Mouse (Mus musculus) kidney, postnatal 4 days (tissue): ENCODE measurements around the gene Dctn3.
A peak's percentile ranks its signal among the peaks of the same experiment; 100 is the strongest.
"Not testable (repeated sequence)": the region's sequence is repeated elsewhere in the genome, so short reads cannot be mapped to it uniquely, and the experiment has no call there.

Experiments
- DNase-seq, 2 experiments: peaks; one replicate each; pipeline ENCODE4 v3.0.0; 2021; ENCODE audit warnings: mixed read lengths in 2 of 2

Gene Dctn3

GRCm38 (mm10) chr4:41722918-41723351, at the start of gene Dctn3:
Gene Dctn3, minus strand, starts transcription at chr4:41723170.
- DNase-seq: peak; percentile 87 to 92

DNA sequence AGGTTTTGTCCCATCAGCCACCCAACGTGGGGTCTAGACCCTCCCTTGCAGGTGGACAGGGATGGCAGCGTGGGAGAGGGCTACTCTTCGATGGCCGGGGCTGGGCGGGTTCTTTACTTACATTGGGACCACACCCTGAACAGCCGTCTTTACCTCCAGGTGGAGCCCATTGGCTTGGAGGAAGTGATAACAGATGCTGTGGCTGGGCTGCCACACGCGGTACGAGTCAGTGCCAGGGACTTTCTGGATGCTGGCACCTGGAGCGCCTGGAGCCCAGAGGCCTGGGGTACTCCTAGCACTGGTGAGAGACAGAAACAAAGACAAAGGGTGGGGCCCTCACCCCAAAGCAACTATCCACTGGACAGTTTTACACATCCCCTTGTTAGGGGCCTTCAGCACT, 44.3 kb upstream of the Dctn3 start:
- not testable (repeated sequence) for DNase-seq

DNA sequence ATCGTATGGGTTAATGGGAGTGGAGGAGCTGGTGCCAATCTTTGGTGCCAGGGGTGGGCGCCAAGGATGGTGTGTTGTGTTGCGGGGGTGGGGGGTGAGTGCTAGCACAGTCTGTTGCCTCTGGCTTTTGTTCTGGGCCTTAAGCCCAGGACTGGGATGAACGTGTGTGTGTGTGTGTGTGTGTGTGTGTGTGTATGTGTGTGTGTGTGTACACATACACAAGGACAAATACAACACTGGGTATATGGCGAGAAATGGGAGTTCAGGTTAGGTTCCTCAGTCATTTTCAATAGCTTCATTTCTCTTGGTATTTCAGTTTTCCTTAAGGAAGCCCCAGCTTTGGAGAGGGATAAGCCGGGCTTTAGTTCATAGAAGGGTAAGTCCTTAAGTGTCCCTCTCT, 40.2 kb upstream of the Dctn3 start:
- not testable (repeated sequence) for DNase-seq

- peak; percentile 72 to 78 for DNase-seq
Measured at GRCm38 (mm10) chr4:41762688-41763114, 39.7 kb upstream of the Dctn3 start.

DNA sequence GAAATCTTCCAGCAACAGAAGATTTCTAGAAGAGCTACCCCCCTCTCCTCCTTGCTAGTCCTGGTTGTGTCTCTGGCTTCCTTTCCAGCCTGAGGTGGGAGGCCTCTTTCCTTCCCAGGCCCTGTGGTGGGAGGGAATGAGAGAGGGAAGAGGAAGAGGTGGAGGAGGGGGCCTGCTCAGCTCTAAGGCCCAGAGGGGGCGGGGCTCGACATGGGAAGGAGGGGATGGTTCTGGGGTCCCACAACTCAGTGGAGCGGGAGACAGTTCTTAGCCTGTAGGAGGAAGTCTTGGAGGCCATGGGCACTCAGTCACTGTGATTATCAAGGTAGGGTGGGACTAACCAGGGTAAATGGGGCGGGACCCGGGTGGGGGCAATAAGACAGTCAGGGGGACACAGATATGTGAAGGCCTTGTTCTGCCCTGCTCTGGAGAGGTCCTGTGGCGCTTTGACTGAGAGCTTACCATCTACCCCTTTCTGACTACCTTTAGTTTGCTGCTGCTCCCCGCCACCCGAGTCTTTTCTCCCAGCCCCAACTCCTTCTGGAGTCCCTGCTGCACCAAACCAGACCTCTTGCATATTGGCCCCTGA, 39.2 kb upstream of the Dctn3 start:
- peak; percentile 76 to 81 for DNase-seq

GRCm38 (mm10) chr4:41761680-41762079, 38.7 kb upstream of the Dctn3 start:
- DNase-seq: no peak

DNA sequence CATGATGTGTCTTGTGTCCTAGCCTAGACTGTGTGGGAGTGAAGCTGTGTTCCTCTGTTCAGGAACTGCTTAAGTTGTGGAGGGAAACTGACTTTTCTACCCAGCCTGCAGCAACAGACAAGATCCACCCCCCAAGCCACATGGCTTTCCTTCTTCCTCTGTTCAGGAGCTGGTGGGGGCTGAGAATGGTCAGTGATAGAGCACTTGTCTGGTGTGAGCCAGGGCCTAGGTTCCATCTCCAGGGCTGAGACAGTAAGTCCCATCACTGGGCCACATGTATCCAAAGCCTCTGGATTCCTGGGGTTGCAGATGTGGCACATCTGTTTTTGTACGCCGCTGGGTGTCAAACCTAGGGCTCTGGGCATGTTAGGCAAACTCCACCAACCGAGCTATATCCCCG, 37.9 kb upstream of the Dctn3 start:
- peak in 1 of 2 experiments; percentile 30 for DNase-seq

- DNase-seq: peak; percentile 94 to 96
Measured at GRCm38 (mm10) chr4:41760288-41760721, 37.3 kb upstream of the Dctn3 start.

- DNase-seq: peak in 1 of 2 experiments; percentile 37
Measured at GRCm38 (mm10) chr4:41759656-41760287, 36.8 kb upstream of the Dctn3 start.

GRCm38 (mm10) chr4:41759206-41759605, 36.2 kb upstream of the Dctn3 start:
- DNase-seq: peak; percentile 75 to 84

DNA sequence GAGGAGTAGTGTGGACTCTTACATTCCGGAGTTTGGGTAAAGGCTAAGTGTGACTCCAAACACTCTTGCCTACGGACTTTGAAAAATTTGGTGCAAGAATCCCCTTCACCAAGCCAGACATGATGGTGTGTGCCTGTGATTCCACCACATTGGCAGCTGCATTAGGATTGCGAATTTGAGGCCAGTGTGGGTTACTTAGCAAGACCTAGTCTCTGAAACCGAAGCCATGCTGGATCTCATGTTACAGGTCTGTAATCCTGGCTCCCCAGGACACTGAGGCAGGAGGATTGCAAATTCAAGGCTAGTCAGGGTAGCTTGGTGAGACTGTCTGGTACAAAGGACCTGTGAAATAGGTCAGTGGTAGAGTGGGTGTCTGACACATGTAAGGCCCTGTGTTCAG, 35.7 kb upstream of the Dctn3 start:
- no peak for DNase-seq

DNA sequence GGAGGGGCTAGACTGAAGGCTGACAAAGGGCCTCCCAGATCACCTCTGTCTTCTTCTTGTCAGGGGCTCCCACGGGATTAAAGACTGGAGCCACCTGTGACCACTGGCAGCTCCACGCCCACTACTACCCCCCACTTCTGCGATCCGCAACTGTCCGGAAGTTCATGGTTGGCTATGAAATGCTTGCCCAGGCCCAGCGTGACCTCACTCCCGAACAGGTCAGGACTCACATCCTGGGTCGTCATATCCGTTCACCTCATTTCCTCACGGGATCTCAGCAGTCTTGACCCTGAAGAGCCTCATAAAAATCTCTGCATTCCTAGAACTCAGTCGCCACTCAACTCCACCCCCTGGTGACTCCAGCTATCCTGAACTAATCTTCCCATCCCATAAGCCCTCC, 35.1 kb upstream of the Dctn3 start:
- peak in 1 of 2 experiments; percentile 57 for DNase-seq

GRCm38 (mm10) chr4:41757321-41757720, 34.4 kb upstream of the Dctn3 start:
- DNase-seq: peak in 1 of 2 experiments; percentile 21

DNA sequence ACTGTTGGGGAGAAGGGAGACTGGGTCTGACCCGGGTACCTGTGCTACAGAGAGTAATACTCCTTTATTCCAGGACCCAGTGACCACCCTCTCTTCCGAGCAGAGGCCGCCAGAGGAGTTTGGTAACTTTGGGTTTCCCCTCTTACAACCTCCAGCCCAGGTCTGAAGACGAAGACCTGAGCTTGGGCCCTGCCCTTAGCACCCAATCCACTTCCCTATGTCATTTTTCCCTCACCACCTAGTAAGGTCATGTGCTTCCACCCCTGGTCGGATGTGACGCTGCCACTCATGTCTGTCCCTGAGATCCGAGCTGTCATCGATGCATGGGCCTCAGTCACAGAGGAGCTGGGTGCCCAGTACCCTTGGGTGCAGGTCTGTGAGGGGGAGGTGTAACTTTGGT, 33.5 kb upstream of the Dctn3 start:
- DNase-seq: no peak

GRCm38 (mm10) chr4:41755338-41756305, 32.7 kb upstream of the Dctn3 start, which contains the start of gene Sigmar1:
Gene Sigmar1, minus strand, starts transcription at chr4:41756157.
- peak; percentile 90 to 94 for DNase-seq

- DNase-seq: no peak
Measured at GRCm38 (mm10) chr4:41754797-41755337, 31.9 kb upstream of the Dctn3 start, which contains the start of gene Galt. Gene Galt, plus strand, starts transcription at chr4:41755228.

DNA sequence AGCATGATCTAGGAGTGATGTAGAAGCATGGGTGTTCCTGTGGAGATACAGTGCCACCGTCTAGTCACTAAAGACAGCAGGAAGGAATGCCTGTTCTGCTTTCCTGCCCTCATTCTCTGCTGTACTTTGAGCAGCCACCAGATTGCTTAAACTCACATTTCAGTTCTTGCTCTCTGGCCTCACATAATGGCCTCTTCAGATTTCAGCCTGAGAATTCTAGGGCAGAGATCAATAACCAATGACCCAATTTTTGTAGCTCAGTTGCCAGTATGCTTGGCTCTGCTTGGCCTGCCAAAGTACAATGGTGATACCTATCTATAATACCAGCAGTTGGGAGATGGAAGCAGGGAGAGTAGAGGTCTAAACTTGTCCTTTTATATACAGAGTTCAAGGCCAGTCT, 22.1 kb upstream of the Dctn3 start:
- DNase-seq: no peak

- no peak for DNase-seq
Measured at GRCm38 (mm10) chr4:41744131-41744530, 21.2 kb upstream of the Dctn3 start.

GRCm38 (mm10) chr4:41741158-41741560, 18.2 kb upstream of the Dctn3 start:
- peak; percentile 90 to 95 for DNase-seq

DNA sequence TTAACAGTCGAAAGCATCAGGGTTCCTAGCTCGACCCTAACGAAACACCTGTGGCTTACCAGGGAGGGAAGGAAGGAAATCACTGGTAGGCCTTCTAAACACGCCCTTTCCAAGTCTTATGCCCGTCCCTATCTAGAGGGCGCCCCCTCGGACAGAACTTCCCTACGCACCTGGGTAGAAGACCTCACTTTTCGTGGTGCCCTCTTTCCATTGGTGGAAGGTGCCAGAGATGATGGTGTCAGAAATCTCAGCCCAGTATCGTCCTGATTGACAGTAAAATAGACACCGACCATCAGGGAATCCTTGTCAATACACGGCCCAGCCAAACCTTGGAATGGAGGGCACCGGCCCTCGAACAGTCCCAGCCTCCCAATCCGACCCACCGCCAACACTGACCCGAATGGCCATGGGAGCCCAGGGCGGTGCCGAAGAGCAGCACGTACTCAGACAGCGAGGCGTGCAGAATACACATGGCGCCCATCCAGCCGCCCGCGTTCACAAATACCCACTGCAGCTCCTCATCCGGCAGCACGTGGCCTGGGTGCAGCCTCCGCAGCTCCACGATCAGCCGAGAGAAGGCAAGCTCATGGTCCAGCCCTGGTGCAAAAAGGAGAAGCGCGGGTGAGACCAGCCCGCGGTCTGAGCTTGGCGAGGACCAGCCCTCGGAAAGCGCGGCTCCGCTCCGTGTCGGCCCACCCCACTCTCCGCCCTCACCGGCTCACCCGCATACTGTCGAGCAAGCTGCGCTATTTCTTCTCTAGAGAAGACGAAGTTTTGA, 17.6 kb upstream of the Dctn3 start:
- DNase-seq: peak in 1 of 2 experiments; percentile 41

DNA sequence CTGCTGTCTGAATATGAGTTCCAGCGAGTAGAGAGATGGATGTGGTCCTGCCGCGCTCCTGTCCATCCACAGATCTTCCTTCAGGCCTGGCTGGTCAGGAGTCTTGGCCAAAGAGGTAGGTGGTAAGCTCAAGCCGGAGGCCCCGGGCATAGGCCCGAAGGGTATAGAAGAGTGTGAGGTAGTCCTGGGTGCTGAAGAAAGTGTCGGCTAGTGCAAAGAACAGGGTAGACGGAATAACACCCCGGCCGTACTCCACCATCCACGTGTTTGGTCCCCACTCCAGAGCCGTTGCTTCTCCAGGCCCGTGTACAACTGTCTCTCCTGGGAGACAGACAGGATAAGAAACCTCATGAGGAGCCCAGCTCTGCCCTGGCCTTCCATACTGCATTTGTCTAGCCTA, 16.3 kb upstream of the Dctn3 start:
- DNase-seq: no peak

- no peak for DNase-seq
Measured at GRCm38 (mm10) chr4:41738256-41738603, 15.3 kb upstream of the Dctn3 start.
